Mouse (Mus musculus): ENCODE results near the gene Deup1.

Deup1 gene

GRCm38 (mm10) chr9:15627785-15628287 lies at the start of gene Deup1:
Gene Deup1 (minus strand): TSS chr9:15627933.
- DNase-seq = peak; percentile 29 to 45

- DNase-seq = no peak
Measured at GRCm38 (mm10) chr9:15672251-15672650, 44.5 kb upstream of the Deup1 start.

- DNase-seq = peak; percentile 51 to 79
Measured at GRCm38 (mm10) chr9:15670002-15670527, 42.3 kb upstream of the Deup1 start.

GRCm38 (mm10) chr9:15669452-15669851 lies 41.7 kb upstream of the Deup1 start:
- DNase-seq = no peak

- peak; percentile 64 to 77 for DNase-seq
Measured at GRCm38 (mm10) chr9:15664606-15665005, 36.9 kb upstream of the Deup1 start.

- DNase-seq = peak; percentile 9 to 15
Measured at GRCm38 (mm10) chr9:15659069-15659468, 31.3 kb upstream of the Deup1 start.

- no peak for DNase-seq
Measured at GRCm38 (mm10) chr9:15658236-15658785, 30.6 kb upstream of the Deup1 start.

GRCm38 (mm10) chr9:15653036-15653435 lies 25.3 kb upstream of the Deup1 start:
- no peak for DNase-seq

- DNase-seq = no peak
Measured at GRCm38 (mm10) chr9:15649977-15650376, 22.2 kb upstream of the Deup1 start.

GRCm38 (mm10) chr9:15627384-15627783 lies 349 bp downstream of the Deup1 start:
- DNase-seq = no peak

GRCm38 (mm10) chr9:15624739-15625138 lies 3.0 kb downstream of the Deup1 start:
- no peak for DNase-seq

- no peak for DNase-seq
Measured at GRCm38 (mm10) chr9:15619767-15620166, 8.0 kb downstream of the Deup1 start.

GRCm38 (mm10) chr9:15619020-15619590 lies 8.6 kb downstream of the Deup1 start:
- no peak for DNase-seq

GRCm38 (mm10) chr9:15617061-15617460 lies 10.7 kb downstream of the Deup1 start:
- DNase-seq = no peak

GRCm38 (mm10) chr9:15616471-15616870 lies 11.3 kb downstream of the Deup1 start:
- no peak for DNase-seq

- DNase-seq = no peak
Measured at GRCm38 (mm10) chr9:15609280-15609930, 18.3 kb downstream of the Deup1 start.

- peak; percentile 36 to 38 for DNase-seq
Measured at GRCm38 (mm10) chr9:15607601-15608000, 20.1 kb downstream of the Deup1 start.

GRCm38 (mm10) chr9:15603156-15603555 lies 24.6 kb downstream of the Deup1 start:
- DNase-seq = peak; percentile 28 to 47

- no peak for DNase-seq
Measured at GRCm38 (mm10) chr9:15600859-15601540, 26.7 kb downstream of the Deup1 start.

- peak in 1 of 2 experiments; percentile 11 for DNase-seq
Measured at GRCm38 (mm10) chr9:15600156-15600858, 27.4 kb downstream of the Deup1 start.

- DNase-seq = no peak
Measured at GRCm38 (mm10) chr9:15596598-15596997, 31.1 kb downstream of the Deup1 start.

GRCm38 (mm10) chr9:15594148-15594547 lies 33.6 kb downstream of the Deup1 start:
- peak; percentile 38 to 43 for DNase-seq

Measured in kidney, adult 8-10 months (tissue).